Mouse (Mus musculus) midbrain, embryonic 13.5 days (tissue): Measurements from ENCODE around the gene Gng2. TPM values are rescaled to one million over a fixed set of nuclear protein-coding genes. Genes with fewer than 3 reads are reported as not detected.

Source experiments
- ATAC-seq: fragments of 200-750 bp; cut with Nextera tagmentation; 2 replicates; pipeline ENCODE4 v1.8.0; 2017; ENCODE audit warnings: mild to moderate bottlenecking, moderate TSS enrichment, moderate library complexity
- H3K27ac ChIP-seq: fragments of 300-500 bp; sonication (generic); 2 replicates; pipeline ENCODE4 v1.5.1; 2015; ENCODE audit warnings: inconsistent platforms, mild to moderate bottlenecking, moderate library complexity
- H3K27me3 ChIP-seq: fragments of 300-500 bp; sonication (generic); 2 replicates; pipeline ENCODE4 v1.6.1; 2015; ENCODE audit warnings: mild to moderate bottlenecking, inconsistent platforms
- H3K36me3 ChIP-seq: fragments of 300-500 bp; sonication (generic); 2 replicates; pipeline ENCODE4 v1.6.1; 2015; ENCODE audit warnings: mild to moderate bottlenecking, inconsistent platforms
- H3K4me1 ChIP-seq: fragments of 300-500 bp; sonication (generic); replicated peaks from 2 replicates; pipeline ENCODE4 v1.6.1; 2015; ENCODE audit warnings: inconsistent platforms
- H3K4me2 ChIP-seq: fragments of 300-500 bp; sonication (generic); replicated peaks from 2 replicates; pipeline ENCODE4 v1.6.1; 2015; ENCODE audit warnings: moderate library complexity, mild to moderate bottlenecking, inconsistent platforms
- H3K4me3 ChIP-seq: fragments of 300-500 bp; sonication (generic); replicated peaks from 2 replicates; pipeline ENCODE4 v1.5.1; 2015; ENCODE audit warnings: mild to moderate bottlenecking, inconsistent platforms
- H3K9ac ChIP-seq: fragments of 300-500 bp; sonication (generic); replicated peaks from 2 replicates; pipeline ENCODE4 v1.6.1; 2015; ENCODE audit warnings: mild to moderate bottlenecking, inconsistent platforms
- H3K9me3 ChIP-seq: fragments of 300-500 bp; sonication (generic); 2 replicates; pipeline ENCODE4 v1.6.1; 2016; ENCODE audit warnings: mild to moderate bottlenecking, inconsistent platforms
- WGBS: fragments of 180-500 bp; shearing (Covaris S2); methylation state at CpG from one replicate; pipeline ENCODE4 v1.1.7; 2015; 5-methylcytosine and 5-hydroxymethylcytosine counted together
- polyA plus RNA-seq: library from polyadenylated mRNA; unstranded; fragments of >200 nt; fragmentation: Nextera tagmentation; extraction: Ambion mirVana; gene quantifications from 2 replicates; pipeline ENCODE4 v1.2.1, GENCODE M21; 2015

Gng2 gene
- polyA plus RNA-seq, result 367 and 370 TPM in 2 replicates

- Histone ChIP-seq H3K9ac (peak within 1 kb of the TSS; percentile 85), H3K27me3 (no peaks in the 10 kb centered on the region), H3K9me3 (no peaks in the 10 kb centered on the region), H3K4me1 (peaks cover 44% of the 10 kb centered on the region), H3K4me3 (peak within 1 kb of the TSS; percentile 64), H3K4me2 (peak within 1 kb of the TSS; percentile 63), H3K36me3 (no peaks in the 10 kb centered on the region), H3K27ac (peak within 1 kb of the TSS; percentile 98)
- ATAC-seq, result peak; percentile 65
- 5% methylated on average over 15 of the region's 15 CpGs for WGBS
Measured at GRCm38 (mm10) chr14:19977271-19978024, at the start of gene Gng2. Gene Gng2 (minus strand): TSS chr14:19977627.

GRCm38 (mm10) chr14:20024888-20025719 is 47.7 kb upstream of the Gng2 start:
- Histone ChIP-seq H3K4me3 (no peak overlapping the region), H3K9me3 (no peaks in the 10 kb centered on the region), H3K36me3 (no peaks in the 10 kb centered on the region), H3K9ac (no peak overlapping the region), H3K27ac (no peak overlapping the region), H3K4me1 (no peaks in the 10 kb centered on the region), H3K27me3 (no peaks in the 10 kb centered on the region), H3K4me2 (no peak overlapping the region)
- 80% methylated on average over 6 of the region's 6 CpGs for WGBS
- no peak for ATAC-seq

- Histone ChIP-seq H3K27me3 (no peaks in the 10 kb centered on the region), H3K36me3 (no peaks in the 10 kb centered on the region), H3K4me2 (no peak overlapping the region), H3K9me3 (no peaks in the 10 kb centered on the region), H3K4me3 (no peak overlapping the region), H3K9ac (no peak overlapping the region), H3K27ac (no peak overlapping the region), H3K4me1 (no peaks in the 10 kb centered on the region)
- 97% methylated on average over 2 of the region's 2 CpGs for WGBS
- no peak for ATAC-seq
Measured at GRCm38 (mm10) chr14:20023939-20024338, 46.5 kb upstream of the Gng2 start.

- Histone ChIP-seq H3K36me3 (no peaks in the 10 kb centered on the region), H3K4me2 (no peak overlapping the region), H3K9me3 (no peaks in the 10 kb centered on the region), H3K27ac (no peak overlapping the region), H3K27me3 (no peaks in the 10 kb centered on the region), H3K4me3 (no peak overlapping the region), H3K4me1 (no peaks in the 10 kb centered on the region), H3K9ac (no peak overlapping the region)
- WGBS, result 83% methylated on average over 3 of the region's 3 CpGs
- no peak for ATAC-seq
Measured at GRCm38 (mm10) chr14:20019486-20019885, 42.1 kb upstream of the Gng2 start.

GRCm38 (mm10) chr14:20012506-20013275 is 35.3 kb upstream of the Gng2 start:
- WGBS, result 76% methylated on average over 9 of the region's 9 CpGs
- ATAC-seq, result no peak
- no peak overlapping the region for H3K9ac ChIP-seq
- no peaks in the 10 kb centered on the region for H3K36me3 ChIP-seq
- no peaks in the 10 kb centered on the region for H3K9me3 ChIP-seq
- H3K27ac ChIP-seq, result no peak overlapping the region
- H3K4me2 ChIP-seq, result no peak overlapping the region
- H3K4me3 ChIP-seq, result no peak overlapping the region
- no peaks in the 10 kb centered on the region for H3K27me3 ChIP-seq
- H3K4me1 ChIP-seq, result no peaks in the 10 kb centered on the region

- 90% methylated on average over 3 of the region's 3 CpGs for WGBS
- Histone ChIP-seq H3K4me2 (no peak overlapping the region), H3K4me3 (no peak overlapping the region), H3K27ac (no peak overlapping the region), H3K9ac (no peak overlapping the region), H3K36me3 (no peaks in the 10 kb centered on the region), H3K27me3 (no peaks in the 10 kb centered on the region), H3K9me3 (no peaks in the 10 kb centered on the region), H3K4me1 (0 out of 2 replicates have a peak, but pooled peaks cover 3% of the 10 kb centered on the region)
- ATAC-seq, result no peak
Measured at GRCm38 (mm10) chr14:20007446-20007845, 30.0 kb upstream of the Gng2 start.

GRCm38 (mm10) chr14:20004777-20005289 is 27.4 kb upstream of the Gng2 start:
- Histone ChIP-seq H3K27ac (no peak overlapping the region), H3K27me3 (no peaks in the 10 kb centered on the region), H3K4me2 (no peak overlapping the region), H3K9me3 (peaks cover 5% of the 10 kb centered on the region; the same call in 1 of the 2 replicates), H3K9ac (no peak overlapping the region), H3K36me3 (no peaks in the 10 kb centered on the region), H3K4me3 (no peak overlapping the region), H3K4me1 (0 out of 2 replicates have a peak, but pooled peaks cover 3% of the 10 kb centered on the region)
- no peak for ATAC-seq

- 0 out of 2 replicates have a peak, but pooled peaks cover 5% of the 10 kb centered on the region for H3K4me1 ChIP-seq
- H3K9ac ChIP-seq, result no peak overlapping the region
- no peak for ATAC-seq
Measured at GRCm38 (mm10) chr14:19996853-19997252, 19.4 kb upstream of the Gng2 start.

GRCm38 (mm10) chr14:19995943-19996342 is 18.5 kb upstream of the Gng2 start:
- no peaks in the 10 kb centered on the region for H3K27me3 ChIP-seq
- 0 out of 2 replicates have a peak, but pooled peaks cover 7% of the 10 kb centered on the region for H3K4me1 ChIP-seq
- H3K9ac ChIP-seq, result no peak overlapping the region
- 90% methylated on average over 4 of the region's 4 CpGs for WGBS
- no peak overlapping the region for H3K4me2 ChIP-seq
- H3K4me3 ChIP-seq, result no peak overlapping the region
- no peaks in the 10 kb centered on the region for H3K9me3 ChIP-seq
- ATAC-seq, result no peak
- no peaks in the 10 kb centered on the region for H3K36me3 ChIP-seq
- H3K27ac ChIP-seq, result no peak overlapping the region

More at GRCm38 (mm10) chr14:19996853-19997252, 19.4 kb upstream of the Gng2 start:
- no peaks in the 10 kb centered on the region for H3K36me3 ChIP-seq
- H3K27ac ChIP-seq, result no peak overlapping the region
- WGBS, result 70% methylated on average over 5 of the region's 5 CpGs
- no peaks in the 10 kb centered on the region for H3K27me3 ChIP-seq
- peaks cover 3% of the 10 kb centered on the region; the same call in 1 of the 2 replicates for H3K9me3 ChIP-seq
- no peak overlapping the region for H3K4me3 ChIP-seq
- H3K4me2 ChIP-seq, result no peak overlapping the region

GRCm38 (mm10) chr14:19994068-19994467 is 16.6 kb upstream of the Gng2 start:
- Histone ChIP-seq H3K4me3 (no peak overlapping the region), H3K9ac (no peak overlapping the region), H3K9me3 (no peaks in the 10 kb centered on the region), H3K4me2 (no peak overlapping the region), H3K27me3 (no peaks in the 10 kb centered on the region), H3K36me3 (no peaks in the 10 kb centered on the region), H3K27ac (no peak overlapping the region), H3K4me1 (0 out of 2 replicates have a peak, but pooled peaks cover 7% of the 10 kb centered on the region)
- no peak for ATAC-seq
- 70% methylated on average over 5 of the region's 5 CpGs for WGBS

GRCm38 (mm10) chr14:19993570-19993883 is 16.1 kb upstream of the Gng2 start:
- H3K9ac ChIP-seq, result no peak overlapping the region
- WGBS, result 89% methylated on average over 3 of the region's 3 CpGs
- H3K36me3 ChIP-seq, result no peaks in the 10 kb centered on the region
- no peak overlapping the region for H3K4me3 ChIP-seq
- no peak overlapping the region for H3K4me2 ChIP-seq
- H3K4me1 ChIP-seq, result 0 out of 2 replicates have a peak, but pooled peaks cover 8% of the 10 kb centered on the region
- no peaks in the 10 kb centered on the region for H3K9me3 ChIP-seq
- ATAC-seq, result no peak
- no peak overlapping the region for H3K27ac ChIP-seq
- H3K27me3 ChIP-seq, result no peaks in the 10 kb centered on the region
